Mouse (Mus musculus) adrenal gland, postnatal 25 days (tissue): Measurements from ENCODE around the gene 9930111J21Rik1. TPM values are rescaled to one million over a fixed set of nuclear protein-coding genes. Genes with fewer than 3 reads are reported as not detected.
"Not testable (repeated sequence)": the region's sequence is repeated elsewhere in the genome, so short reads cannot be mapped to it uniquely, and the experiment has no call there.

Experiments used
- DNase-seq: peaks from one replicate; pipeline ENCODE4 v3.0.0; 2021; ENCODE audit warnings: mixed read lengths
- long read RNA-seq: library from polyadenylated mRNA; stranded (forward); transcript quantifications from one replicate; pipeline ENCODE4 v2.0.0, GENCODE M21; 2021
- total RNA-seq: library from RNA; stranded (reverse); gene quantifications from 2 replicates; pipeline ENCODE4 v1.2.3, GENCODE M21; 2021

The 9930111J21Rik1 gene
- total RNA-seq = 2.1 and 3.2 TPM in 2 replicates
- long read RNA-seq, partial matches to known transcripts = 1 of 1 reads
- long read RNA-seq, other reads (novel, unspliced or antisense) = 0 of 1 reads

DNA sequence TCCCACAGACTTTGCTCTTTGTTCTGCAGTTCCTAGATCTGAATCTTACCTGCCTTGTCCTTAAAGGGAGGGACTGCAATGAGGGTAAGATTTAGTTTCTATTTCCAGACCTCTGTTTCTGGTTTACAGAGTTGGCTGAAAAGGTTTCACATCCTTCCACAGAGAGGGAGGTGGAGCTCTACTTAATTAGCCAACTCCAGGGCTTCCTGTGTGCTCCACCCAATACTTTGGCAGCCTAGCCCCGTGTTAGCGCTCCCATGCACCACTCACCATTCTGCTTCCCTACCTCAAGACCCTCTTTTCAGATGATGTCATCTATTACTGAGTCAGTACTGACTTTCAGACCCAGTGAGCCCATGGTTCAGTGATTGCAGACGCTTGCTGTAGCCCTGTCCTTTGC lies at the start of gene 9930111J21Rik1:
9930111J21Rik1 (minus strand) TSS at position 148 of the 400 bp plus-strand sequence.
- DNase-seq = not testable (repeated sequence)

DNA sequence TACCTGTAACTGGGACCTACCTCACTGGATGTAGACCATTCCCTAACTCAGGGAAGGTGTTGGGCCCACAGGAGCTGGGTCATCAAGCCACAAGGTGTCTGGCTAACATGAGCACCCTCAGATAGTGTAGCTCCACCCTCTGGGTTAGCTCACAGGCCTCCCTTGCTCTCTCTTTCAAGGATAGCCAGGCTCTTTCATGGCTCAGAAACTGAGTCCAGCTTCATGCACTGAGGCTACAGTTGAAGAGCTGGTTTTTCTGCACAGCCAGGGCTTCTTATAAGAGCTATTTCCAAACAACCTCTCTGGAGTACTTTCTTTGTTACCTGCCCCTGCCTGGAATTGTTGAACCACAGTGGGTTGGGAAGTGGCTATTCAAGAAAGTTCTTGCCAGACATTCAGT lies 32.9 kb upstream of the 9930111J21Rik1 start:
- not testable (repeated sequence) for DNase-seq

DNA sequence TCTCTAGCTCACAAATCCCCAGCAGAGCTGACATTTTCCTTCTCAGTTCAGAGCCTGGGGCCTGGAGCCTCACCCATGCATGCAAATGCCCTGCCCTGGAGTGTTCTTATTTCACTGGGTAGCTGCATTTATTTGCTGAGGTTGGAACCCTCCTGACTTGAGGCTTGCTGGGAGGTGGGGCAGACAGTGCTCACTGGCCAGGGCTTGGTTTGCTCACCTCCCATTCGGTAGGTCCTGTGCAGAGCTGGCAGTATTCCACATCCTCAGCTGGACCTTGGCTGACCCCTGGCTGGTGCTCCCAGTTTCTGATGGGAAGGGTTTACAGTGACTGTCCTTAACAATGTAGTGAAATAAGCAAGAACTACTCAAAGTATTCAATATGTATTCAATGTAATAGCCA lies 27.6 kb upstream of the 9930111J21Rik1 start:
- not testable (repeated sequence) for DNase-seq

DNA sequence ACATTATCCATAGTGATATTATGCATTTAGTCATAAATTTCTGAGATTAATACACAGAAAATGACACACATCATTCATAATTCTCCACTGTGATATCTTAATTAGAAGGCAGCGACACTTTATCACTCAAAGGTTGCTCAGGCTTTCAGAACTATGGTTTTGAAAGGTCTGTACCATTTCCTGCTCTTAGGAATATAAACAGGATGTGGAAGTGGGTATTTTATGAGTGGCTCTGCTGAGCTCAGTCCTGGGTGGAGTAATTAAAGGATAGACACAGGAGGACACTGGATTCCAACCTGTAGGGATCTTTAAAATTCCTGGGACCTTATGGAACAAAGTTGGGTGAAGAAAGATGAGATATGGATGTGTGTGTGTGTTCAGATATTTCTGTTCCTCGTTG lies 27.1 kb upstream of the 9930111J21Rik1 start:
- DNase-seq = not testable (repeated sequence)

DNA sequence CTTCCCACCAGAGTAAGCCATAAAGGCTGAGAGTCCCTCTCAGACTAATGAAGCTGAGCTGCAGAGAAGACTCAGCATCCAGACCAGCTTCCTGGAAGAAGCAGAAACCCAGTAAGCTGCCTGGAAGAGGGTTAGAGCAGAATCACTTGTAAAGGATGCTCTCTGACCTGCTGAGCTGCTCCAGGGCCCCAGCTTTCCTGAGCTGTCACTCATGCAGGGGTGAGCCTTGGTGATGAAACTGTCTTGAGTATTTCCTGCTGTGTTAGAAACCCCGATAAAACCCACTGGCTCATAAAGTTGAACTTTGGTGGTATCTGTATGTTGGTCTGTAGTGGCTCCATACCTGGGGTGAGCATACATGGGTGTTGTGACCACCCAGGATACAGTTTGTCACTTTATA lies 21.2 kb upstream of the 9930111J21Rik1 start:
- not testable (repeated sequence) for DNase-seq

DNA sequence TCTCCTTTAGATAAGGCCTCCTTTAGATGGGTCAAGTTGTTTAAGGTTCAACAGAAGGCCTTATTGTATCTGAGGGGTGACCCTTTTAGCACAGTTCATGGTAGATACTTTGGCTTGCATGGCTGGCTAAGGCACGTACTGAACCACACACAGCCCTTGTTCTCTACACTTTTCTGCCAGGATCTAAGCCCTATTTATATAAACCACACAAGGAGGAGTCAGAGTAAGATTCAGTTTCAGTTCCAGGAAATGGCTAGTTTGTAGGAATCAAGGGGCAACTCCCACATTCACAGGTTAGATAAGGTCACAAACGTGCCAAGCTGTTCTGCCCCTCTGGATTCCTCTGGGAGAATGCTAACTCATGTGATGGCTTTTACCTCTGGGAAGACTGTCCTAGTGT lies 14.8 kb upstream of the 9930111J21Rik1 start, which contains the start of gene Tgtp1:
Tgtp1 (minus strand) TSS at position 155 of the 400 bp plus-strand sequence.
- DNase-seq = not testable (repeated sequence)

DNA sequence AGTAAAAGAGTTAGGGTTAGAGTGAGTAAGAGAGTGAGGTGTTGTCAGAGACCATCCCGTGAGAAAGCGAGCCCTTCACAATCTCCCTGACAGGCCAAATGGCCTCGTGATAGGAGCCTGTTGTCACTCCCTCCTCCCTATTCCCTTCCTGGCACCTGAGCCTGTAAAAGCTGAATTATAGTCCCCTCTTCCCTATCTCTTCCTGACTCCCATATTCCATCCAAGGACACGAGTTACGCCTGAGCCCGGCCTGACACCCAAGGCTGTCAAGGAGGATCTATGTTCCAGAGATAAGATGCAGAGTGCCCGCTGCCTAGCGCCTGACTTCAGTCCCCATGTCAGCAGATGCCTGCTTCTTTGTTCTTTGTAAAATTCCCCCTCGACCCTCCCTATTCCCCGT lies 14.1 kb upstream of the 9930111J21Rik1 start:
- DNase-seq = peak; percentile 2

DNA sequence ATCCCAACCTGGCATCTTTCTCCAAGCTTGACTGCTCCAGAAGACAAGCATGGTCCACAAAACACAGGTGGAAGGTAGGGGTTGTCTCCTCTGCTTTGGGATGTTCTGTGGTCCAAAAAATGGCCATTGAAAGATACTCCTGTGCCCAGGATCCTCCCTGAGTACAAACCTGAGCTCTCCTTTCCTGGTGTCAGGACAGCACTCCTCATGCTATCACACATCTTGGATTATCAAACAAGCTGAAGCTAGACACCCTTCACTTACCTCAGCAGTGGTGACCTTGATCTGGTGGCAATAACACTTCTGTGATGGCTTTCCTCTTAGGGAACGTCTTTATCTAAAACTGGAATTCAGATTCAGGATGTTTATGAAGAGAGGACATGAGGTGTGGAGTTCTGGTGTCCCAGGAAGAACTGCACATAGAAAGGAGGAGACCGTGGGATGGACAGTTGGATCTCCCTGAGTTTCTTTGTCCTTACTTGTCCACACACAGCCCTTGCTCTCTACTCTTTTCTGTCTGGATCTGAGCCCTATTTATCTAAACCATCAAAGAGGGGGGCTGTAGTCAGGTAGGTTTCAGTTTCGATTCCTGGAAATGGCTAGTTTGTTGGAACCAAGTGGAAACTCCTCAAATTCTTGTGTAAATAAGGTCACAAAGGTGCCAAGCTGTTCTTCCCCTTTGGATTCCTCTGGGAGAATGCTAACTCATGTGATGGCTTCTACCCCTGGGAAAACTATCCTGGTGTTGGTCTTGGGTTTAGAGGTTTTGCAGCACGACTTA lies 12.7 kb upstream of the 9930111J21Rik1 start, which contains the start of gene Gm12185:
Gm12185 (minus strand) TSS at position 487 of the 781 bp plus-strand sequence.
- DNase-seq = not testable (repeated sequence)

DNA sequence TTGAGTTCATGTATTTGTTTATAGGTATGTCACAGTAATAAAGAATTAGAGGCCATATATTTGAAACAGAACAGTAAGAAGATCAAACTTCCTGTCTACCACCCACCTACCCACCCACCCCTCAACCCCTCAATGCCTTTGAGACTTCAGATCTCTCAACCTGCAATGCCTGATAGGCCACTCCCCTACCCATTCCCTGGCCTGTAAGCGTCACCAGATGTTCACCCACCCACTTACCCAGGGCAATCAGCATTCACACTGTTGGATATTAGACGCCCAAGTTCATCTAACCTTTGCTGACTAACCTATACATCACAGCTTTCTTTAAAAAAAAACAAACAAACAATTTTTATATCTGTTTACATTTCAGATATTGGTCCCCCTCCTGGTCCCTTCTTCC lies 10.8 kb upstream of the 9930111J21Rik1 start:
- DNase-seq = not testable (repeated sequence)

DNA sequence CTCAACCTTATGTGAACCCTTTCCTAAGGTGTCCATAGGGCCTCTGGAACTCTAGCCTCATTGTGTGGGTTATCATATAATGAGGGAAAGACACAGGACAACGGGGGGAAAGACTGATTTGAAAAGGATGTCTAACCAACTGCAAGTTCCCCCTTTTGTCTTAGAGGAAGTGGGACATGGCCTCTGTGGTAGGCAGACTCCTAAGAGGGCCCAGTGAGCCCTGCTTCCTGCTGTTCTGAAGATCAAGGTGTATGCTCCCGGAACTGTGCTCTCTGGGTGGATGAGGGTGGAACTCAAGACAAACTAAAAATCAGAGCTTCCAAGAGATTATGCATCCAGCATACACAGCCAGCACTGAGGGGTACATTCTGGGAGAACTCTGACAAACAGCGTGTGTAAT lies 9.0 kb upstream of the 9930111J21Rik1 start:
- DNase-seq = not testable (repeated sequence)

DNA sequence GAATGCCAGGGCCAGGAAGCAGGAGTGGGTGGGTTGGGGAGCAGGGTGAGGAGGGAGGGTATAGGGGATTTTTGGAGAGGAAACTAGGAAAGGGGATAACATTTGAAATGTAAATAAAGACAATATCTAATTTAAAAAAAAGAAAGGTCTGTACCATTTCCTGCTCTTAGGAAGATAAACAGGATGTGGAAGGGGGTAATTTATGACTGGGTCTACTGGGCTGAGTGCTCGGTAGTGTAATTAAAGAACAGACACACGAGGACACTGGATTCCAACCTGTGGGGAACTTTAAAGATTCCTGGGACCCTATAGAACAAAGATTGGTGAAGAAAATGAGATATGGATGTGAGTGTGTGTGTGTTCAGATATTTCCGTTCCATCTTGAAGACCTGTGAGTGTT lies 3.6 kb upstream of the 9930111J21Rik1 start:
- not testable (repeated sequence) for DNase-seq

DNA sequence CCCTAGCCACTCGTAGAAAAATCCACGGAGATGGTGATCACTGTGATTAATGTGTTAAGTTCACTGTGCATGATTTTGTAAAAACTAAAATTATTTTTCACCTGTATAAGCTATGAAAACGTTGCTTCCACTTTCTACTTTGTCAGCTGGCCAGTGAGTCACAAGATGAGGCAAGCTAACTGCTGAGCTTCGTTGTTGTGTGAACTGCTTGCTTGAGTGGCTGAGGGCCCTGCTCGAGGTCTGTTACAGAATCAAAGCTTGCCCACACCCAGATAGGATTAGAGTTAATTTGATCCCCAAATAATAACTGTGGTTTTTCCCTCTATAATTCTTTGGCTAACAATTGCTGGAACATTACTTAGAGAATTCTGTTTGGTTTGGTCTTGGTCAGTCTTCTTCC lies 854 bp upstream of the 9930111J21Rik1 start:
- DNase-seq = not testable (repeated sequence)

DNA sequence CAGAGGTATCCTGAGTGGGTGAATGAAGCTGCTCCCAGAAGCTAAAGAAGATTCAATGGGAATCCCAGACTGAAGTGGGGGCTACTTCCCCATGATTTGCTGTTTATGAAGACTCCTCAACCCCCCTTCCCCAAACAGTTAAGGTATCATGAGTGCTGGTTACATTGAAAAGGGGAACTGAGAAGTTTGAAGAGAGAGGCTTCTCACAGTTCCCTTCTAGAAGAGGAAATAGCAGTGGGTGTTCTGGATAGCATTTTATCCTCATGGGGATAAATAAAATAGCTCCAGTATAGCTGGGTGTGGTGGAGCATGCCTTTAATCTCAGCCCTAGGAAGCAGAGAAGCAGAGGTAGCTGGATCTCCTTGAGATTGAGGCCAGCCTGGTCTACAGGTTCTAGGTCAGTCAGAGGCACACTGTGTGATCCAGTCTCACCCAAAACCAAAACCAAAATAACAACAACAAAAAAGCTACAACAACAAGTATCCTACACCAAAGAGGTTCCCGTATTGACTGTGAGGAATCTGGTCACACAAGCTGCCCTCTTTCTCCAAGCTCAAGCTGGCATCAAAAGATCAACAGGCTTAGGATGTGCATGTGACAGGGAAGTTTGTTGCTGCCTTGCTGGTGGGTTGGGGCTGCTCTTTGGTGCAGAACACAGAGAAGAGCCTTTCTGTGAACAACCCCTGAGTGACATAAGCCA lies 808 bp downstream of the 9930111J21Rik1 start, which contains the start of gene Olfr56:
Olfr56 (plus strand) TSS at position 650 of the 700 bp plus-strand sequence.
- not testable (repeated sequence) for DNase-seq

DNA sequence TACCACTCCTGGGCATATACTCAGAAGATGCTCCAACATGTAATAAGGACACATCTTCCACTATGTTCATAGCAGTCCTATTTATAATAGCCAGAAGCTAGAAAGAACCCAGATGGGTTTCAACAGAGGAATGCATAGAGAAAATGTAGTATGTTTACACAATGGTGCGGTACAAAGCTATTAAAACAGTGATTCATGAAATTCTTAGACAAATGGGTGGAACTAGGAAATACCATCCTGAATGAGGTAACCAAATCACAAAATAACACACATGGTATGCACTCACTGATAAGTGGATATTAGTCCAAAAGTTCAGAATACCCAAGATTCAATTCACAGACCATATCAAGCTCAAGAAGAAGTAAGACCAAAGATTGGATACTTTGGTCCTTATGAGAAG lies 4.5 kb downstream of the 9930111J21Rik1 start:
- DNase-seq = not testable (repeated sequence)

DNA sequence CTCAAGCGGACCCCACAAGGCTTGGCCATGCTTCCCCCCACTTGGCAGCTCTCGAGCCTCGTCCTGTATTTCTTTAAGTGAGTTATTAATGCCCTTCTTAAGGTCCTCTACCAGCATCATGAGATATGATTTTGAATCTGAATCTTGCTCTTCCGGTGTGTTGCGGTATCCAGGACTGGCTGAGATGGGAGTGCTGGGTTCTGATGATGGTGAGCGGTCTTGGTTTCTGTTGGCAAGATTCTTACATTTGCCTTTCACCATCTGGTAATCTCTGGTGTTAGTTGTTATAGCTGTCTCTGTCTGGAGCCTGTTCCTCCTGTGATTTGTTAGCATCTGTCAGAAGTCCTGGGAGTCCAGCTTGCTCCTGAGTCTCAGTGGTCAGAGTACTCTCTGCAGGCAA lies 33.1 kb downstream of the 9930111J21Rik1 start, which contains the start of gene Psme2b:
Psme2b (minus strand) TSS at position 101 of the 400 bp plus-strand sequence.
- DNase-seq = not testable (repeated sequence)

DNA sequence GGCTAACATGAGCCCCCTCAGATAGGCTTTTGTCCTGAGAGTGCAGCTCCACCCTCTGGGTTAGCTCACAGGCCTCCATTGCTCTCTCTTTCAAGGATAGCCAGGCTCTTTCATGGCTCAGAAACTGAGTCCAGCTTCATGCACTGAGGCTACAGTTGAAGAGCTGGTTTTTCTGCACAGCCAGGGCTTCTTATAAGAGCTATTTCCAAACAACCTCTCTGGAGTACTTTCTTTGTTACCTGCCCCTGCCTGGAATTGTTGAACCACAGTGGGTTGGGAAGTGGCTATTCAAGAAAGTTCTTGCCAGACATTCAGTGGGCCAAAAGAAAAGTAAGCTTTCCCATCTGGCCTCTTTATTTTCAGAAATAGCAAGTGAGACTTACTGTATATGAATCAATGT lies 39.9 kb downstream of the 9930111J21Rik1 start:
- not testable (repeated sequence) for DNase-seq

DNA sequence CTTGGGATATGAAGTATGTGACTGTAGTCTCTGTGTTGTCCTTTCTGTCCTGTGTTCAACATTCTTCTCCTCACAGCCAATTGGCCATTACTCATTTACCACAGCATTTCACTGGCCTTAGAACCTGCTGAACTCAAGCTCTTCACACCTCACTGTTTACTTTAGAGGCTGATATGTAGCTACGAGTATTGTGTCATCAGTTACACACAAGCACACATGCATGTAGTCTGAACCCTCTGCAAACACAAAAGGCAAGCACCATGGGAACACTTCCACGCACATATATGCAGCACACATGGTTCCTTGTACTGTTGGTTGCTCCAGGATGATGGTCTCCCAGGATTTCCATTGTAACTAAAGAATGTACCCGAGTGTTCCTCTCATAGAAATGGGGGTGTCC lies 43.9 kb downstream of the 9930111J21Rik1 start:
- not testable (repeated sequence) for DNase-seq

DNA sequence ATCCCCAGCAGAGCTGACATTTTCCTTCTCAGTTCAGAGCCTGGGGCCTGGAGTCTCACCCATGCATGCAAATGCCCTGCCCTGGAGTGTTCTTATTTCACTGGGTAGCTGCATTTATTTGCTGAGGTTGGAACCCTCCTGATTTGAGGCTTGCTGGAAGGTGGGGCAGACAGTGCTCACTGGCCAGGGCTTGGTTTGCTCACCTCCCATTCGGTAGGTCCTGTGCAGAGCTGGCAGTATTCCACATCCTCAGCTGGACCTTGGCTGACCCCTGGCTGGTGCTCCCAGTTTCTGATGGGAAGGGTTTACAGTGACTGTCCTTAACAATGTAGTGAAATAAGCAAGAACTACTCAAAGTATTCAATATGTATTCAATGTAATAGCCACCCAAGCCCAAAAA lies 45.3 kb downstream of the 9930111J21Rik1 start:
- not testable (repeated sequence) for DNase-seq

DNA sequence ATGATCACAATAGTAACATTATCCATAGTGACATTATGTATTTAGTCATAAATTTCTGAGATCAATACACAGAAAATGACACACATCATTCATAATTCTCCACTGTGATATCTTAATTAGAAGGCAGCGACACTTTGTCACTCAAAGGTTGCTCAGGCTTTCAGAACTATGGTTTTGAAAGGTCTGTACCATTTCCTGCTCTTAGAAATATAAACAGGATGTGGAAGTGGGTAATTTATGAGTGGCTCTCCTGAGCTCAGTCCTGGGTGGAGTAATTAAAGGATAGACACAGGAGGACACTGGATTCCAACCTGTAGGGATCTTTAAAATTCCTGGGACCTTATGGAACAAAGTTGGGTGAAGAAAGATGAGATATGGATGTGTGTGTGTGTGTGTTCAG lies 45.8 kb downstream of the 9930111J21Rik1 start:
- not testable (repeated sequence) for DNase-seq

DNA sequence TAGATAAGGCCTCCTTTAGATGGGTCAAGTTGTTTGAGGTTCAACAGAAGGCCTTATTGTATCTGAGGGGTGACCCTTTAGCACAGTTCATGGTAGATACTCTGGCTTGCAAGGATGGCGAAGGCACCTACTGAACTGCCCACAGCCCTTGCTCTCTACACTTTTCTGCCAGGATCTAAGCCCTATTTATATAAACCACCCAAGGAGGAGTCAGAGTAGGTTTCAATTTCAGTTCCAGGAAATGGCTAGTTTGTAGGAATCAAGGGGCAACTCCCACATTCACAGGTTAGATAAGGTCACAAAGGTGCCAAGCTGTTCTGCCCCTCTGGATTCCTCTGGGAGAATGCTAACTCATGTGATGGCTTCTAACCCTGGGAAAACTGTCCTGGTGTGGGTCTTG lies 51.1 kb downstream of the 9930111J21Rik1 start:
- DNase-seq = not testable (repeated sequence)

DNA sequence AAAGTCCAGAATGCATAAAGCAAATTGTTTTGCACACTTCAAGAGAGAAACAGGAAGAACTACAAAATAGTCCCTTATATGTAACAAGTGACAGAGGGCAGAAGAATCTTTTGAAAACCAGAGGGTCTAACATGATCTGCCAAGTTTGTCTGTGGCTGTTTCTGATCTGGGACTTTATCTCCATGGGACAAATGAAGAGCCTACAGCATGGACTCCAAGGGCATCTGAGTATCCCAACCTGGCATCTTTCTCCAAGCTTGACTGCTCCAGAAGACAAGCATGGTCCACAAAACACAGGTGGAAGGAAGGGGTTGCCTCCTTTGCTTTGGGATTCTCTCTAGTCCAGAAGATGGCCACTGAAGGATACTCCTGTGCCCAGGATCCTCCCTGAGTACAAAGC lies 52.8 kb downstream of the 9930111J21Rik1 start:
- not testable (repeated sequence) for DNase-seq

DNA sequence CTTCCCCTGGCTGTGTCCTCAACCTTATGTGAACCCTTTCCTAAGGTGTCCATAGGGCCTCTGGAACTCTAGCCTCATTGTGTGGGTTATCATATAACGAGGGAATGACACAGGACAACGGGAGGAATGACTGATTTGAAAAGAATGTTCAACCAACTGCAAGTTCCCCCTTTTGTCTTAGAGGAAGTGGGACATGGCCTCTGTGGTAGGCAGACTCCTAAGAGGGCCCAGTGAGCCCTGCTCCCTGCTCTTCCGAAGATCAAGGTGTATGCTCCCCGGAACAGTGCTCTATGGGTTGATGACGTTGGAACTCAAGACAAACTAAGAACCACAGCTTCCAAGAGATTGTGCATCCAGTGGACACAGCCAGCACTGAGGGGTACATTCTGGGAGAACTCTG lies 55.4 kb downstream of the 9930111J21Rik1 start:
- DNase-seq = not testable (repeated sequence)

DNA sequence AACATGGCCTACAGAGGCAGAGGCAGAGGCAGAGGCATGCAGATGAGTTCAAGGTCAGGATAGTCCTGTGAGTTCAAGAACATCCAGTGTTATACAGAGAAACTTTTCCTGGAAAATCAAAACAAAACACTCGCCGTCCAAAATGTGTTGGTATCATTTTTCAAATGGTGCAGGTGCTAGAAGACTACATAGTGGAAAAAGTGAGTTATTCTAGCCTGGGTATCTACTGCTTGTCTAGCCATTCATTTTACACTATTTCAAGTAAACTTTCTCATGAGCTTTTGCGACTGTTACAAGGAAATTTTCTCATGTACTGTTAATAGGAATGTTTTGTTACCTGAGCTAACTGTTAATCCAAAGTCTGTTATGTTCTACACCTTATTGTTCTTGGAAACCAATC lies 60.8 kb downstream of the 9930111J21Rik1 start:
- DNase-seq = no peak
